Mouse (Mus musculus) intestine, postnatal 0 days (tissue): ENCODE data around the gene Taf5. TPM values are rescaled to one million over a fixed set of nuclear protein-coding genes. Genes with fewer than 3 reads are reported as not detected.

Source experiments
- ATAC-seq: fragments of 200-750 bp; cut with Nextera tagmentation; 2 replicates; pipeline ENCODE4 v1.8.0; 2017; ENCODE audit warnings: mild to moderate bottlenecking, moderate TSS enrichment, moderate library complexity
- H3K27ac ChIP-seq: fragments of 300-500 bp; sonication (generic); 2 replicates; pipeline ENCODE4 v1.5.1; 2014; ENCODE audit warnings: mild to moderate bottlenecking, low read depth, low read length, moderate library complexity
- H3K27me3 ChIP-seq: fragments of 300-500 bp; sonication (generic); replicated peaks from 2 replicates; pipeline ENCODE4 v1.6.1; 2014; ENCODE audit warnings: low read length, mixed read lengths; ENCODE audit not compliant: control insufficient read depth, insufficient read depth
- H3K36me3 ChIP-seq: fragments of 300-500 bp; sonication (generic); 2 replicates; pipeline ENCODE4 v1.6.1; 2014; ENCODE audit warnings: mild to moderate bottlenecking, moderate library complexity; ENCODE audit not compliant: control insufficient read depth, insufficient read depth
- H3K4me1 ChIP-seq: fragments of 300-500 bp; sonication (generic); replicated peaks from 2 replicates; pipeline ENCODE4 v1.6.1; 2014; ENCODE audit warnings: antibody characterized with exemption, low read length, mixed read lengths; ENCODE audit not compliant: control insufficient read depth, insufficient read depth
- H3K4me2 ChIP-seq: fragments of 300-500 bp; sonication (generic); replicated peaks from 2 replicates; pipeline ENCODE4 v1.6.1; 2014; ENCODE audit warnings: low read depth, mild to moderate bottlenecking, moderate library complexity
- H3K4me3 ChIP-seq: fragments of 300-500 bp; sonication (generic); 2 replicates; pipeline ENCODE4 v1.5.1; 2014; ENCODE audit warnings: low read depth, low read length
- H3K9ac ChIP-seq: fragments of 300-500 bp; sonication (generic); 2 replicates; pipeline ENCODE4 v1.6.1; 2014; ENCODE audit warnings: mild to moderate bottlenecking, low read depth, low read length
- H3K9me3 ChIP-seq: fragments of 300-500 bp; sonication (generic); 2 replicates; pipeline ENCODE4 v1.6.1; 2016; ENCODE audit warnings: mixed run types; ENCODE audit not compliant: control insufficient read depth
- CTCF ChIP-seq: sonication (generic); IDR thresholded peaks from 2 replicates; pipeline ENCODE4 v1.5.1; 2016; ENCODE audit warnings: low read depth, mild to moderate bottlenecking, control low read depth, antibody characterized with exemption, moderate library complexity
- WGBS: fragments of 180-500 bp; shearing (Covaris S2); extraction: QIAGEN DNeasy Blood & Tissue Kit; methylation state at CpG from one replicate; pipeline ENCODE4 v1.1.7; 2014; 5-methylcytosine and 5-hydroxymethylcytosine counted together
- polyA plus RNA-seq: library from polyadenylated mRNA; unstranded; fragments of >200 nt; fragmentation: Nextera tagmentation; extraction: Ambion mirVana; gene quantifications from 2 replicates; pipeline ENCODE4 v1.2.1, GENCODE M21; 2015

The Taf5 gene
- polyA plus RNA-seq, 1 experiment from 2014 or later = 3.9 TPM

- no peak for ATAC-seq
- Histone ChIP-seq H3K27ac (no peak overlapping the region), H3K36me3 (no peaks in the 10 kb centered on the region), H3K4me1 (no peaks in the 10 kb centered on the region), H3K9ac (no peak overlapping the region), H3K27me3 (no peaks in the 10 kb centered on the region), H3K4me2 (no peak overlapping the region), H3K9me3 (no peaks in the 10 kb centered on the region), H3K4me3 (no peak overlapping the region)
- no peak for TF ChIP-seq CTCF
- 55% methylated on average over 10 of the region's 10 CpGs for WGBS
These were observed 42.6 kb upstream of the Taf5 start for GRCm38 (mm10) chr19:47024954-47025353.

- 88% methylated on average over 4 of the region's 4 CpGs for WGBS
- Histone ChIP-seq H3K9me3 (no peaks in the 10 kb centered on the region), H3K4me2 (no peak overlapping the region), H3K27me3 (no peaks in the 10 kb centered on the region), H3K9ac (no peak overlapping the region), H3K4me3 (no peak overlapping the region), H3K36me3 (no peaks in the 10 kb centered on the region), H3K27ac (no peak overlapping the region), H3K4me1 (no peaks in the 10 kb centered on the region)
- ATAC-seq = no peak
- peak; percentile 19; the same call in 1 of the 2 replicates for TF ChIP-seq CTCF
These were observed 41.0 kb upstream of the Taf5 start for GRCm38 (mm10) chr19:47026513-47026912.

DNA sequence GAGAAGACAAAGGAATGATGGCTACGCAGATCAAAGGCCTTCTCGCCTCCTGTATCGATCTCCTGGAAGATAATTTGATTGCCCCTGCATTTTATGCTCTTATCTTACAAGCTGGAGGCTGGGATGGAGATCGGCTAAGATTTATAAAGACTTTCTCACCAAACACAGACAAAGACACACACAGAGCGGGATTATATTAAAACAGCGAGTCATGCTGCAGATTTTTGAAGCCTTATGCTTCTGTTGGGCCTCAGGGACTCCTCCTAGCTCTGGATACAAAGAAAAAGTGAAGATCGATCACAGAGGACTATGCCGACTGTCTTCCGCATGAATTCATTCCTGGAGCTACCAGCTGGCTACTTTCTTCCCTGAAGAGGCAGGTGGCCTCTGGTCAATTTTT, 37.8 kb upstream of the Taf5 start:
- no peak overlapping the region for H3K9ac ChIP-seq
- H3K27ac ChIP-seq = no peak overlapping the region
- peaks cover 15% of the 10 kb centered on the region for H3K36me3 ChIP-seq
- H3K4me1 ChIP-seq = no peaks in the 10 kb centered on the region
- H3K27me3 ChIP-seq = no peaks in the 10 kb centered on the region
- no peaks in the 10 kb centered on the region for H3K9me3 ChIP-seq
- TF ChIP-seq CTCF = no peak
- H3K4me2 ChIP-seq = no peak overlapping the region
- H3K4me3 ChIP-seq = no peak overlapping the region
- 75% methylated on average over 9 of the region's 9 CpGs for WGBS
- ATAC-seq = no peak

DNA sequence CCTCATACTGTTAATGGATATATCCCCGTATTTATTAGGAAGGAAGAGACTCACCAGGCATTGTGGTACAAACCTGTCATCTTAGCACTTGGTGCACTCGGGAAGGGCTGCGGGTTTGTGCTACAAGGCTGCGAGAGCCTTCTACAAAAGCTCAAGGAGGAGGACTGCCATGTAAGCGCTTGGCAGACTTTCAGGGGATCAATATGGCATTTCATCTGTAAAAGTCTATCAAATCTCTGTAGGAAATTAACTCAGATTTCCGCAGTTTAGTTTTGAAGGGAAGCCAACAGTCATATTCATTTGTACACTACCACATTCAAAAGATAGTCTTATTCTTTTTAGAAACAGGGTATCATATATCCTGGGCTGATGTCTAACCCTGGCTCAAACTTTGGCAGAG, 35.8 kb upstream of the Taf5 start:
- 93% methylated on average over 6 of the region's 6 CpGs for WGBS
- no peak overlapping the region for H3K9ac ChIP-seq
- H3K4me2 ChIP-seq = no peak overlapping the region
- no peak for TF ChIP-seq CTCF
- no peaks in the 10 kb centered on the region for H3K9me3 ChIP-seq
- H3K27me3 ChIP-seq = no peaks in the 10 kb centered on the region
- no peak overlapping the region for H3K4me3 ChIP-seq
- H3K27ac ChIP-seq = no peak overlapping the region
- no peaks in the 10 kb centered on the region for H3K4me1 ChIP-seq
- no peak for ATAC-seq
- peaks cover 15% of the 10 kb centered on the region for H3K36me3 ChIP-seq

- Histone ChIP-seq H3K9ac (no peak overlapping the region), H3K4me3 (no peak overlapping the region), H3K27me3 (no peaks in the 10 kb centered on the region), H3K27ac (no peak overlapping the region), H3K9me3 (no peaks in the 10 kb centered on the region), H3K4me1 (no peaks in the 10 kb centered on the region), H3K36me3 (peaks cover 20% of the 10 kb centered on the region), H3K4me2 (no peak overlapping the region)
- 89% methylated on average over 4 of the region's 4 CpGs for WGBS
- no peak for ATAC-seq
- TF ChIP-seq CTCF = no peak
These were observed 32.6 kb upstream of the Taf5 start for GRCm38 (mm10) chr19:47034916-47035315.

GRCm38 (mm10) chr19:47036596-47036995, 30.9 kb upstream of the Taf5 start:
- H3K9me3 ChIP-seq = no peaks in the 10 kb centered on the region
- TF ChIP-seq CTCF = no peak
- 86% methylated on average over 3 of the region's 3 CpGs for WGBS
- no peak overlapping the region for H3K27ac ChIP-seq
- H3K4me2 ChIP-seq = no peak overlapping the region
- H3K27me3 ChIP-seq = no peaks in the 10 kb centered on the region
- H3K4me3 ChIP-seq = no peak overlapping the region
- ATAC-seq = no peak
- H3K36me3 ChIP-seq = peaks cover 25% of the 10 kb centered on the region
- no peak overlapping the region for H3K9ac ChIP-seq
- H3K4me1 ChIP-seq = no peaks in the 10 kb centered on the region
